Mouse (Mus musculus) common myeloid progenitor, adult 5-6 weeks (primary cell): Measurements from ENCODE around the gene Mthfs. TPM values are rescaled to one million over a fixed set of nuclear protein-coding genes. Genes with fewer than 3 reads are reported as not detected.

Experiments used
- ATAC-seq: replicated peaks from 2 replicates; pipeline ENCODE4 v1.8.0; 2016; ENCODE audit warnings: low read depth, mild to moderate bottlenecking, moderate TSS enrichment, inconsistent platforms; ENCODE audit not compliant: poor library complexity, severe bottlenecking
- total RNA-seq: library from RNA; stranded (forward); fragments of 200-1000, 187-1606 nt; gene quantifications from 2 replicates; pipeline ENCODE4 v1.2.3, GENCODE M21; 2017

Gene Mthfs
- total RNA-seq, 1 experiment from 2014 or later, result 7.7 TPM

DNA sequence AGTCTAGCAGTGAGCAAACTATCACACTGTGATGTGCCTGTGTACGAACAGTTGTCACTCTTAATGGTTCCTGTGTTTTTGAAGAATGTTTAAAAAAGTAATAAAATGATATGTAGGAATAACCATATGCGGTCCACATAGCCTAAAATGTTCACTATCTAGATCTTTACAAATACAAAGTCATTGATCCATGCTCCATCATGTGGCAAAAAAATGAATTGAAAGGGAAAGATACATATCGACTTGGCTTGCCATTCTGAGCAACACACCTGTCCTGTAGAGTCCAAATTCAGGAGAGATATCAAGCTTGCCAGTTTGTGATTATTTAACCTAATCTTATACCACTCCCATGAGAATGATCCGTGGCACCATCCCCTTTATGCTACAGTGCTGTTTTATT, 164.2 kb downstream of the Mthfs start:
- ATAC-seq, result no peak

GRCm38 (mm10) chr9:89403031-89403430, 192.6 kb downstream of the Mthfs start:
- no peak for ATAC-seq

Other genes with a start within 250 kb of the Mthfs start
- gene Trim43b, start 117.8 kb upstream of the Mthfs start, total RNA-seq, result not detected in 2 replicates
- 1.6 TPM in 1 of 2 replicates, not detected in the other for gene Bcl2a1b, start 11.5 kb upstream of the Mthfs start, total RNA-seq
- not detected in 2 replicates for gene Gm29094, start 11.3 kb upstream of the Mthfs start, total RNA-seq